Mouse (Mus musculus) spleen, adult 2 months (tissue): ENCODE results near the gene Tgfb3.

Source experiments
- CTCF ChIP-seq: fragments of 200-500 bp; IDR thresholded peaks from 2 replicates; pipeline ENCODE4 v1.5.1; 2011; ENCODE audit warnings: mild to moderate bottlenecking, inconsistent platforms; ENCODE audit not compliant: insufficient read depth, insufficient read length, insufficient replicate concordance; ENCODE audit errors: extremely low read depth
- POLR2A ChIP-seq: fragments of 200-500 bp; IDR thresholded peaks from 2 replicates; pipeline ENCODE4 v1.6.1; 2011; ENCODE audit warnings: low read depth, low read length, inconsistent platforms

- TF ChIP-seq POLR2A (no peak), CTCF (no peak)
These were observed 28.8 kb upstream of the Tgfb3 start for GRCm38 (mm10) chr12:86107645-86108044.
